Mouse (Mus musculus) spleen, adult 2 months (tissue): ENCODE measurements around the gene Slc4a3. TPM values are rescaled to one million over a fixed set of nuclear protein-coding genes. Genes with fewer than 3 reads are reported as not detected.

ENCODE experiments used
- DNase-seq, 2 experiments: peaks; one replicate each; pipeline versions ENCODE4 v3.0.0 to v3.0.0-alpha.2; 2012 to 2021; ENCODE audit warnings: low spot score in 2 of 2, low read depth in 1 of 2
- H3K27ac ChIP-seq: fragments of 200-500 bp; 2 replicates; pipeline ENCODE4 v1.5.1; 2012; ENCODE audit warnings: low read length, inconsistent platforms; ENCODE audit not compliant: insufficient read depth
- H3K27me3 ChIP-seq: fragments of 200-500 bp; 2 replicates; pipeline ENCODE4 v1.6.1; 2012; ENCODE audit warnings: mild to moderate bottlenecking, moderate library complexity, low read length, inconsistent platforms; ENCODE audit not compliant: control insufficient read depth, insufficient read depth
- H3K36me3 ChIP-seq: fragments of 200-500 bp; 2 replicates; pipeline ENCODE4 v1.6.1; 2012; ENCODE audit warnings: mild to moderate bottlenecking, low read length, inconsistent platforms; ENCODE audit not compliant: control insufficient read depth, insufficient read depth
- H3K4me1 ChIP-seq: fragments of 200-500 bp; 2 replicates; pipeline ENCODE4 v1.6.1; 2011; ENCODE audit warnings: inconsistent platforms; ENCODE audit not compliant: control insufficient read depth, insufficient read depth, insufficient read length
- H3K4me3 ChIP-seq: fragments of 200-500 bp; 2 replicates; pipeline ENCODE4 v1.5.1; 2011; ENCODE audit warnings: mild to moderate bottlenecking, inconsistent platforms; ENCODE audit not compliant: insufficient read depth, insufficient read length; ENCODE audit errors: extremely low read depth
- CTCF ChIP-seq: fragments of 200-500 bp; IDR thresholded peaks from 2 replicates; pipeline ENCODE4 v1.5.1; 2011; ENCODE audit warnings: mild to moderate bottlenecking, inconsistent platforms; ENCODE audit not compliant: insufficient read depth, insufficient read length, insufficient replicate concordance; ENCODE audit errors: extremely low read depth
- POLR2A ChIP-seq: fragments of 200-500 bp; IDR thresholded peaks from 2 replicates; pipeline ENCODE4 v1.6.1; 2011; ENCODE audit warnings: low read depth, low read length, inconsistent platforms
- WGBS: fragments of 180-500 bp; shearing (Covaris S2); methylation state at CpG from one replicate; pipeline ENCODE4 v1.1.7; 2018; 5-methylcytosine and 5-hydroxymethylcytosine counted together
- polyA plus RNA-seq: library from polyadenylated mRNA; depleted of rRNA; stranded (reverse); fragments of >200 nt; gene quantifications from 2 replicates; pipeline ENCODE4 v1.2.3, GENCODE M21; 2012

The Slc4a3 gene
- polyA plus RNA-seq, 1 experiment, result 4.5 TPM

- no peak for DNase-seq
- Histone ChIP-seq H3K4me1 (no peaks in the 10 kb centered on the region; the same call in 1 of the 2 replicates), H3K27me3 (peaks cover 13% of the 10 kb centered on the region), H3K27ac (no peak overlapping the region), H3K36me3 (no peaks in the 10 kb centered on the region), H3K4me3 (no peak overlapping the region)
- WGBS, result 80% methylated on average over 9 of the region's 9 CpGs
- TF ChIP-seq POLR2A (no peak), CTCF (no peak)
Measured at GRCm38 (mm10) chr1:75504256-75505045, 41.6 kb upstream of the Slc4a3 start.

GRCm38 (mm10) chr1:75505159-75505955 lies 40.7 kb upstream of the Slc4a3 start:
- no peak for DNase-seq
- H3K4me1 ChIP-seq, result no peaks in the 10 kb centered on the region; the same call in 1 of the 2 replicates
- peaks cover 13% of the 10 kb centered on the region for H3K27me3 ChIP-seq
- H3K27ac ChIP-seq, result no peak overlapping the region
- WGBS, result 3% methylated on average over 84 of the region's 84 CpGs
- TF ChIP-seq POLR2A (no peak), CTCF (no peak)
- peak overlapping the region; percentile 16 for H3K4me3 ChIP-seq
- H3K36me3 ChIP-seq, result no peaks in the 10 kb centered on the region

- peaks cover 13% of the 10 kb centered on the region for H3K27me3 ChIP-seq
- H3K4me1 ChIP-seq, result no peaks in the 10 kb centered on the region; the same call in 1 of the 2 replicates
- DNase-seq, result no peak
- TF ChIP-seq CTCF (no peak), POLR2A (no peak)
- H3K36me3 ChIP-seq, result no peaks in the 10 kb centered on the region
- 4% methylated on average over 64 of the region's 65 CpGs for WGBS
- peak within 1 kb of the TSS; percentile 16 for H3K4me3 ChIP-seq
- no peak within 1 kb of the TSS for H3K27ac ChIP-seq
Measured at GRCm38 (mm10) chr1:75505956-75506831, 39.9 kb upstream of the Slc4a3 start, which contains the start of gene Obsl1. Gene Obsl1, minus strand, starts transcription at chr1:75506452.

GRCm38 (mm10) chr1:75507006-75507405 lies 39.1 kb upstream of the Slc4a3 start, which contains the start of gene Inha:
Gene Inha, plus strand, starts transcription at chr1:75507077.
- H3K27ac ChIP-seq, result no peak within 1 kb of the TSS
- TF ChIP-seq POLR2A, result no peak
- no peak for TF ChIP-seq CTCF

GRCm38 (mm10) chr1:75509586-75509985 lies 36.5 kb upstream of the Slc4a3 start:
- Histone ChIP-seq H3K36me3 (no peaks in the 10 kb centered on the region), H3K4me3 (no peak overlapping the region), H3K4me1 (no peaks in the 10 kb centered on the region; the same call in 1 of the 2 replicates), H3K27me3 (peaks cover 13% of the 10 kb centered on the region), H3K27ac (no peak overlapping the region)
- TF ChIP-seq POLR2A, result no peak
- TF ChIP-seq CTCF, result no peak
- 87% methylated on average over 20 of the region's 20 CpGs for WGBS
- no peak for DNase-seq

More at GRCm38 (mm10) chr1:75507006-75507405, 39.1 kb upstream of the Slc4a3 start, which contains the start of gene Inha:
- peak within 1 kb of the TSS; percentile 16; the same call in 1 of the 2 replicates for H3K4me3 ChIP-seq
- H3K27me3 ChIP-seq, result peaks cover 13% of the 10 kb centered on the region
- no peak for DNase-seq
- 88% methylated on average over 10 of the region's 10 CpGs for WGBS
- no peaks in the 10 kb centered on the region for H3K36me3 ChIP-seq
- H3K4me1 ChIP-seq, result no peaks in the 10 kb centered on the region; the same call in 1 of the 2 replicates

GRCm38 (mm10) chr1:75510154-75510553 lies 35.9 kb upstream of the Slc4a3 start:
- WGBS, result 60% methylated on average over 5 of the region's 5 CpGs
- TF ChIP-seq POLR2A (no peak), CTCF (no peak)
- DNase-seq, result no peak

More at GRCm38 (mm10) chr1:75510154-75510553, 35.9 kb upstream of the Slc4a3 start:
- Histone ChIP-seq H3K27ac (no peak overlapping the region), H3K4me1 (no peaks in the 10 kb centered on the region; the same call in 1 of the 2 replicates), H3K27me3 (peaks cover 12% of the 10 kb centered on the region), H3K4me3 (no peak overlapping the region), H3K36me3 (no peaks in the 10 kb centered on the region)
